Mouse (Mus musculus) limb, embryonic 14.5 days (tissue): ENCODE measurements around the gene Gm42957. TPM values are rescaled to one million over a fixed set of nuclear protein-coding genes. Genes with fewer than 3 reads are reported as not detected.

Experiments
- ATAC-seq: fragments of 200-750 bp; cut with Nextera tagmentation; 2 replicates; pipeline ENCODE4 v1.8.0; 2017; ENCODE audit warnings: low read depth, moderate number of reproducible peaks, moderate TSS enrichment; ENCODE audit not compliant: low FRiP score
- DNase-seq: peaks from one replicate; pipeline ENCODE4 v3.0.0-alpha.2; 2015; ENCODE audit warnings: low spot score
- H3K27ac ChIP-seq: fragments of 300-500 bp; sonication (generic); replicated peaks from 2 replicates; pipeline ENCODE4 v1.5.1; 2014; ENCODE audit warnings: low read depth, mild to moderate bottlenecking, low read length, moderate library complexity, mixed read lengths
- H3K27me3 ChIP-seq: fragments of 300-500 bp; sonication (generic); 2 replicates; pipeline ENCODE4 v1.6.1; 2014; ENCODE audit warnings: low read length, mixed read lengths; ENCODE audit not compliant: control insufficient read depth, insufficient read depth
- H3K36me3 ChIP-seq: fragments of 300-500 bp; sonication (generic); 2 replicates; pipeline ENCODE4 v1.6.1; 2014; ENCODE audit warnings: mild to moderate bottlenecking, low read length, moderate library complexity, mixed read lengths; ENCODE audit not compliant: control insufficient read depth, insufficient read depth
- H3K4me1 ChIP-seq: fragments of 300-500 bp; sonication (generic); 2 replicates; pipeline ENCODE4 v1.6.1; 2014; ENCODE audit warnings: antibody characterized with exemption, low read length, mixed read lengths; ENCODE audit not compliant: control insufficient read depth, insufficient read depth
- H3K4me2 ChIP-seq: fragments of 300-500 bp; sonication (generic); replicated peaks from 2 replicates; pipeline ENCODE4 v1.6.1; 2014; ENCODE audit warnings: low read depth, mild to moderate bottlenecking, low read length, moderate library complexity; ENCODE audit not compliant: severe bottlenecking
- H3K4me3 ChIP-seq: fragments of 300-500 bp; sonication (generic); replicated peaks from 2 replicates; pipeline ENCODE4 v1.5.1; 2014; ENCODE audit warnings: low read length
- H3K9ac ChIP-seq: fragments of 300-500 bp; sonication (generic); 2 replicates; pipeline ENCODE4 v1.6.1; 2014; ENCODE audit warnings: mild to moderate bottlenecking, low read depth, low read length, moderate library complexity; ENCODE audit not compliant: severe bottlenecking
- H3K9me3 ChIP-seq: fragments of 300-500 bp; sonication (generic); 2 replicates; pipeline ENCODE4 v1.6.1; 2016; ENCODE audit warnings: low read length; ENCODE audit not compliant: control insufficient read depth
- POLR2A ChIP-seq: fragments of 200-500 bp; IDR thresholded peaks from 2 replicates; pipeline ENCODE4 v1.8.0; 2012; ENCODE audit warnings: inconsistent platforms, mild to moderate bottlenecking, moderate library complexity, borderline replicate concordance; ENCODE audit not compliant: insufficient read depth, insufficient read length; ENCODE audit errors: extremely low read depth
- WGBS: fragments of 180-500 bp; shearing (Covaris S2); extraction: QIAGEN DNeasy Blood & Tissue Kit; methylation state at CpG from one replicate; pipeline ENCODE4 v1.1.7; 2014; 5-methylcytosine and 5-hydroxymethylcytosine counted together
- polyA plus RNA-seq, 2 experiments: library from polyadenylated mRNA; depleted of rRNA in 1 of 2; stranded (reverse) in 1 of 2; unstranded in 1 of 2; fragments of >200 nt; fragmentation: Nextera tagmentation in 1 of 2; extraction: Ambion mirVana in 1 of 2; gene quantifications; 2 replicates each; pipeline versions ENCODE4 v1.2.1 to v1.2.3; 2012 to 2014

Gm42957 gene
- 0.93 and 1.2 TPM in 2 replicates for polyA plus RNA-seq (2012; rRNA removed)
- polyA plus RNA-seq (2014; fragmentation: Nextera tagmentation; extraction: Ambion mirVana), result 0.28 and 0.29 TPM in 2 replicates

DNA sequence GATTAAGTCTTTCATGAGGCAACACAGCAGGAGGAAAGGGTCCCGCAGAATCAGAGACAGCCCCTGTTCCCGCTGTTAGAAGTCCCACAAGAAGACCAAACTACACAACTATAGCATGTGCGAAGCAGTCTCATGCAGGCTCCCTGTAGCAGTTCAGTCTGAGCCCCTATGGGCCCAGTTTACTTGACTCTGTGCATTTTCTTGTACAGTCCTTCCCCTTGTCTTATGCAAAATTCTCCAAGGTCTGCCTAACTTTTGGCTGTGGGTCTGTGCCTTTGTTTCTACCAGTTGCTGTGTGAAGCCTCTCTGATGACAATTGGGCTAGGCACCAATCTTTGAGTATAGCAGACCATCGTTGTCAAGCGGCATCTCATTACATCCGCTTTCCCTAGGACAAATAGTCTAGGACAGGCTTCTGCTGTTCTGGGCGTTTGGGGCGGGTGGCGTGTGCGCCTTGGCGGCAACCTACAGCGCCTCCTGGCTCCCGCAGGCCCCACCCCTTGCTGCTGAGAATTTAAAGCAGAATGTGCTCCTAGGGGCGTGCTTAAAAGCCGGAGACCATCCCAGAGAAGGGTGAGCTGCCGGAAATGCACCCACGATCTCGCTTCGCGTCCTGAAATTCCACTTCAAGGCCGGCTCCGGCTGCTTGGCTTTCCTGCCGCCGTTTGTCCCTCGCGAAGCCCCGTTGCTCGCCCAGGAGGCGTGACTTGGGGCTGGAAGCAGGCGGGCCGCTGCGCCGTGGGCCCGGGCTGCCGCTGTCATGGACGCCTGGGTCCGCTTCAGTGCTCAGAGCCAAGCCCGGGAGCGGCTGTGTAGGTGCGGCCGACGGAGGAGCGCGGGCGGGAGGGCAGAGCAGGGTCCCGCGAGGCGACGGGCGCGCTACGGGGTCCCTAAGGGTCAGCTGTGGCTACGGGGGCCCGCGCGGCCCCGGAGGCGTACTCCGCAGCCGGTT is at the start of gene Gm42957, which contains the start of gene Pex11b:
Gene Gm42957 (plus strand): TSS at position 547 of the 952 bp plus-strand sequence.
Gene Pex11b (plus strand): TSS at position 449 of the 952 bp plus-strand sequence.
- Histone ChIP-seq H3K9me3 (0 out of 2 replicates have a peak, but pooled peaks cover 3% of the 10 kb centered on the region), H3K4me1 (peaks cover 17% of the 10 kb centered on the region), H3K36me3 (peaks cover 59% of the 10 kb centered on the region), H3K9ac (peak within 1 kb of the TSS; percentile 93), H3K4me2 (peak within 1 kb of the TSS; percentile 65), H3K4me3 (peak within 1 kb of the TSS; percentile 94), H3K27ac (peak within 1 kb of the TSS; percentile 81), H3K27me3 (no peaks in the 10 kb centered on the region)
- 3% methylated on average over 48 of the region's 60 CpGs for WGBS
- ATAC-seq (peak; percentile 90), DNase-seq (peak; percentile 83)
- peak; percentile 48; the same call in 1 of the 2 replicates for TF ChIP-seq POLR2A

GRCm38 (mm10) chr3:96590657-96591056 is 44.6 kb upstream of the Gm42957 start:
- Histone ChIP-seq H3K9me3 (no peaks in the 10 kb centered on the region), H3K27ac (no peak overlapping the region), H3K4me2 (no peak overlapping the region), H3K36me3 (no peaks in the 10 kb centered on the region), H3K9ac (no peak overlapping the region), H3K4me1 (peaks cover 8% of the 10 kb centered on the region), H3K27me3 (no peaks in the 10 kb centered on the region), H3K4me3 (no peak overlapping the region)
- ATAC-seq (no peak), DNase-seq (no peak)
- TF ChIP-seq POLR2A, result no peak
- 77% methylated on average over 4 of the region's 4 CpGs for WGBS

DNA sequence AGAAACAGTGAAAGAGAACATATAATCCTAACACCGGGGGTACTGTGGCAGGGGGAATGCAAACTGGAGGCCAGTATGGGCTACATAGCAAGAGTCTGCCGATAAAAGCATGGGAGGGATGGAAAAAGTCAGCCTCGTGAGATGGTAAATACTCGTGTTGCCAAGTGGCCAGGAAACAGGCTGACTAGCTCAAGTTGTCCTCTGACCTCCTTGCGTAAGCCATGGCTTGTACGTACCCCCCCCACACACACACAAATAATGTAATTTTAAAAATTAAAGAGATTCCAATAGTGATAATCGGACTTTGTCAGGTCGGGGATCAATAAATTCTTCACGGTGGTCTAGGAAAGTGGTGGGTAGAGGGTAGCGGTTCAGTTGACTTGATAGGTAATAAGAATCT is 41.9 kb upstream of the Gm42957 start:
- peak; percentile 42 for DNase-seq
- peak overlapping the region; percentile 75; the same call in 1 of the 2 replicates for H3K27ac ChIP-seq

DNA sequence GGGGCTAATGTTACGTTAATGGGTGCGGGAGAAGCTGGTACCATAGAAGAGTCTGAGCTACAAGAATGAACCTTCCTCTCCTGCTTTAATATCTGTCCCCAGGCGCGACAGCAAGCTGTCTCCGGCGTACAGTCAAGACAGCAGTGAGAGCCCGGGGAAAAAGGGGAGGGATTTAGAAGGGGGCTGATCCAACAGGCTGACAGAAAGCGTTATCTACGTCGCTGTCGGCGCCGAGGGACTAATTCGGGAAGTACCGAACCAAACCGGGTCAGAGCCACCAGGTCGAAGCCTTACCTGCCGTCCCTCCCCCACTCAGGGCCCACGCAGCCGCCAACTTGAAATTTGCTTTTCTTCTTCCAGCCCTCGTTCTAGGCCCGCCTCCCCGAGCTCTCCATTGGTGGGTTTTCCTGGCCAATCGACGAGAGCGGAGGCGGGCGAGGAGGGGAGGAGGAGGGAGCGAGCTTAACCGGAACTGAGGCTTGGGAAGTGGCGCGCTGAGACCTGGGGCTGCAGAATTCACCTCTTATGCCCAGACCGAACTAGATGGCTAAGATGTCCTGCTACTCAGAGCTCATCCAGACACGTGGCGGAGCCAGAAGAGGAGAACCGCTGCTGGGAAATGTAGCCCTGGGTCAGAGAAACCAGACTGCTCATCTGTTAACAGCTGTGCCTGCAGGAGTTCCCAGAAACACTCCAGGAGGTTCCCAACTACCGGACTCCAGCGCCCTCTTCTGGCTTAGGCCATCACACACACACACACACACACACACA is 41.3 kb upstream of the Gm42957 start, which contains the start of gene Polr3gl:
Gene Polr3gl (minus strand): TSS at position 392 of the 771 bp plus-strand sequence.
- Histone ChIP-seq H3K4me2 (peak within 1 kb of the TSS; percentile 85), H3K27ac (peak within 1 kb of the TSS; percentile 75), H3K36me3 (no peaks in the 10 kb centered on the region), H3K27me3 (no peaks in the 10 kb centered on the region), H3K4me1 (peaks cover 28% of the 10 kb centered on the region), H3K4me3 (peak within 1 kb of the TSS; percentile 62), H3K9me3 (no peaks in the 10 kb centered on the region), H3K9ac (peak within 1 kb of the TSS; percentile 72)
- peak; percentile 87 for ATAC-seq
- peak; percentile 92 for DNase-seq
- WGBS, result under 1% methylated on average over 35 of the region's 38 CpGs
- TF ChIP-seq POLR2A, result no peak

More for the DNA sequence above, 41.9 kb upstream of the Gm42957 start:
- no peaks in the 10 kb centered on the region for H3K9me3 ChIP-seq
- peak overlapping the region; percentile 72 for H3K9ac ChIP-seq
- 2% methylated on average over 10 of the region's 10 CpGs for WGBS
- H3K4me3 ChIP-seq, result peak overlapping the region; percentile 62
- peaks cover 22% of the 10 kb centered on the region for H3K4me1 ChIP-seq
- no peak for TF ChIP-seq POLR2A
- H3K27me3 ChIP-seq, result no peaks in the 10 kb centered on the region
- ATAC-seq, result 0 out of 2 replicates have a peak, but pooled peaks have one; percentile 0
- no peaks in the 10 kb centered on the region for H3K36me3 ChIP-seq
- peak overlapping the region; percentile 85 for H3K4me2 ChIP-seq

GRCm38 (mm10) chr3:96594851-96595250 is 40.4 kb upstream of the Gm42957 start:
- 88% methylated on average over 5 of the region's 5 CpGs for WGBS

More at GRCm38 (mm10) chr3:96594851-96595250, 40.4 kb upstream of the Gm42957 start:
- Histone ChIP-seq H3K4me2 (no peak overlapping the region), H3K36me3 (no peaks in the 10 kb centered on the region), H3K4me3 (no peak overlapping the region), H3K27me3 (no peaks in the 10 kb centered on the region), H3K9me3 (no peaks in the 10 kb centered on the region), H3K27ac (no peak overlapping the region), H3K4me1 (peaks cover 28% of the 10 kb centered on the region), H3K9ac (no peak overlapping the region)
- no peak for ATAC-seq
- no peak for DNase-seq
- TF ChIP-seq POLR2A, result no peak
